ENCODE assay signal across 22 mouse cellular contexts in the genomic region with DNA sequence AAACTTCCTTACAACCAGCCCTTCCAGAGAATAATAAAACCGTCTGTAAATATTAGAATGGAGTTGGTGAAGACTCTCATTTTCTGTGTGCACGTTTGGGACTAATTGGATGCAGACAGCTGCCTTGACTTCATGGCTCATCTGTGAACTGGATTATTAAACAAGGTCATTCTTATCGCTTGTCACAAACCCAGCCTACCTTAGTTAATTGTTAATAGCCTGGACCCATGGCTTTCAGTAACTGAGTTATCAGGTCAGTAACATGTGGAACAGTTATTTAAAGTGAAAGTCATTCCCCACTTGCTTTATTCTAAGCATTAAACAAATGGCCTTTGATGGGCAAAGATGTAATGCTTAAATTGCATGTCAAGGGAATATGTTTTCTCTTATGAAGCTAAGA.
DNase-seq lines count a peak whose midpoint lies in the region; ATAC-seq and TF ChIP-seq lines count a peak whose summit lies in the region.
"Had no signal": no experiment of that assay in that cellular context is flagged by ENCODE, and none has a peak within 500 bp of the region (broad histone marks: within the 10 kb centered on the region; RNA-seq: fewer than 3 reads in every experiment).

No protein-coding gene starts in this region.

- TF ChIP-seq CTCF in brain, embryonic 14.5 days (IDR thresholded peaks at IDR 0.05; ENCODE audit: borderline replicate concordance, extremely low read depth, insufficient read depth, insufficient read length): no peak
- TF ChIP-seq CTCF in intestine, postnatal 0 days (IDR thresholded peaks at IDR 0.05; ENCODE audit: low read depth): no peak

- no peaks in the 10 kb centered on the region for H3K9me3 ChIP-seq in intestine, embryonic 15.5 days
- no peaks in the 10 kb centered on the region for H3K9me3 ChIP-seq in intestine, postnatal 0 days (ENCODE audit: control insufficient read depth)
- H3K9me3 ChIP-seq: embryonic facial prominence, embryonic 13.5 days; embryonic facial prominence, embryonic 15.5 days; forebrain, embryonic 10.5 days; forebrain, embryonic 12.5 days had no signal

- ATAC-seq in intestine, embryonic 15.5 days: peak; percentile 71; the same call in 1 of the 2 replicates
- peak; percentile 31; the same call in 1 of the 2 replicates for ATAC-seq in intestine, postnatal 0 days
- ATAC-seq: forebrain, embryonic 14.5 days; forebrain, embryonic 16.5 days had no signal

- no peak overlapping the region for H3K4me3 ChIP-seq in intestine, embryonic 15.5 days (replicated peaks)
- no peak overlapping the region for H3K4me3 ChIP-seq in intestine, postnatal 0 days (ENCODE audit: low read depth, low read length)
- H3K4me3 ChIP-seq: embryonic facial prominence, embryonic 13.5 days; embryonic facial prominence, embryonic 15.5 days; erythroblast, embryonic 14.5 days; forebrain, embryonic 10.5 days; forebrain, embryonic 12.5 days had no signal

- 47% methylated on average over 3 of the region's 3 CpGs for WGBS in intestine, embryonic 15.5 days
- WGBS in intestine, postnatal 0 days: 29% methylated on average over 3 of the region's 3 CpGs

- no peak for TF ChIP-seq POLR2A in brain, embryonic 14.5 days (IDR thresholded peaks at IDR 0.05; ENCODE audit: borderline replicate concordance, extremely low read depth, insufficient read depth, insufficient read length, poor library complexity, severe bottlenecking)

- peak; percentile 30 for DNase-seq in brain, embryonic 14.5 days (ENCODE audit: low read depth)
- DNase-seq in retina, postnatal 1 day: peak; percentile 45
- no peak for DNase-seq in ovary, postnatal 36 days (ENCODE audit: low spot score)
- DNase-seq in adrenal gland, postnatal 4 days (ENCODE audit: low spot score in 2 of 2): no peak
- DNase-seq in urinary bladder, adult 18-20 months (ENCODE audit: low spot score in 2 of 2): no peak
- DNase-seq: adrenal gland, adult 2 months; adrenal gland, postnatal 10 days; adrenal gland, postnatal 25 days; cerebellum, adult 11 months; cerebellum, adult 18-20 months; cerebellum, adult 8-10 months; cerebellum, adult 9-11 months; cerebellum, postnatal 36 days had no signal

- H3K4me1 ChIP-seq in intestine, embryonic 15.5 days (replicated peaks): no peaks in the 10 kb centered on the region
- H3K4me1 ChIP-seq in intestine, postnatal 0 days (replicated peaks; ENCODE audit: control insufficient read depth, insufficient read depth, low read length): no peaks in the 10 kb centered on the region
- H3K4me1 ChIP-seq: embryonic facial prominence, embryonic 13.5 days; embryonic facial prominence, embryonic 15.5 days; forebrain, embryonic 12.5 days had no signal

- H3K36me3 ChIP-seq in intestine, embryonic 15.5 days: no peaks in the 10 kb centered on the region
- no peaks in the 10 kb centered on the region for H3K36me3 ChIP-seq in intestine, postnatal 0 days (ENCODE audit: control insufficient read depth, insufficient read depth)
- H3K36me3 ChIP-seq: embryonic facial prominence, embryonic 13.5 days; embryonic facial prominence, embryonic 15.5 days; forebrain, embryonic 10.5 days; forebrain, embryonic 12.5 days had no signal

- H3K27me3 ChIP-seq in intestine, embryonic 15.5 days (replicated peaks): no peaks in the 10 kb centered on the region
- no peaks in the 10 kb centered on the region for H3K27me3 ChIP-seq in intestine, postnatal 0 days (replicated peaks; ENCODE audit: control insufficient read depth, insufficient read depth, low read length)
- H3K27me3 ChIP-seq: embryonic facial prominence, embryonic 13.5 days; embryonic facial prominence, embryonic 15.5 days; forebrain, embryonic 12.5 days had no signal

- no peak overlapping the region for H3K27ac ChIP-seq in intestine, embryonic 15.5 days
- H3K27ac ChIP-seq in intestine, postnatal 0 days (ENCODE audit: low read depth, low read length): no peak overlapping the region
- H3K27ac ChIP-seq: embryonic facial prominence, embryonic 13.5 days; embryonic facial prominence, embryonic 15.5 days; forebrain, embryonic 10.5 days; forebrain, embryonic 12.5 days had no signal

- H3K4me2 ChIP-seq in intestine, embryonic 15.5 days (replicated peaks): no peak overlapping the region
- no peak overlapping the region for H3K4me2 ChIP-seq in intestine, postnatal 0 days (replicated peaks; ENCODE audit: low read depth)
- H3K4me2 ChIP-seq: embryonic facial prominence, embryonic 13.5 days; embryonic facial prominence, embryonic 15.5 days; forebrain, embryonic 12.5 days had no signal

- H3K9ac ChIP-seq in intestine, embryonic 15.5 days: no peak overlapping the region
- H3K9ac ChIP-seq in intestine, postnatal 0 days (ENCODE audit: low read depth, low read length): no peak overlapping the region
- H3K9ac ChIP-seq: embryonic facial prominence, embryonic 13.5 days; embryonic facial prominence, embryonic 15.5 days; forebrain, embryonic 12.5 days had no signal

Comparison
In these comparisons a context has a peak if more than half of its experiments do, and no peak if none do; other contexts are left out.
1. DNase-seq: peak in brain, embryonic 14.5 days (single experiment) and retina, postnatal 1 day (single experiment); none in ovary, postnatal 36 days (single experiment), adrenal gland, postnatal 4 days (0 of 2) and urinary bladder, adult 18-20 months (0 of 2).